Mouse (Mus musculus): ENCODE measurements around the gene Gm20792.
"Not testable (repeated sequence)": the region's sequence is repeated elsewhere in the genome, so short reads cannot be mapped to it uniquely, and the experiment has no call there.

Gene Gm20792

DNA sequence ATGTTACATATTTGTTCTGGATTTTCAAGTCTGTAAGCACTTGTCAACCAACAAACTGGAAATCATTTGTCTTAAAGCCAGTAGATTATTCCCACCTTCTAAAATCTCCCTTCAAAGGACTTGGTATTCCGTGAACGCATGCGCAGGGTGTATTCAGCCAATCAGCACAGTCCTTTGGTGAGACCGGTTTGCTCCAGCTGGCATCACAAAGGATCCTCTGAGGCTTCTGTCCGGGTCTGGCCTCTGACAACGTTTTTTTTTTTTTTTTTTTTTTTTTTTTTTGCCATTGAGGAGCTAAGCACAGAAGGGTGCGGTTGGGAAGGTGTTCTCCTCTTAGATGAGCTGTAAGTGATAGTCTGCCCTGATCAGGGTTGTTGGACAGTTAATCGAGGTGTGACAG lies at the start of gene Gm20792:
Gene Gm20792 (plus strand): TSS at position 301 of the 400 bp plus-strand sequence.
- not testable (repeated sequence) for DNase-seq (ENCODE audit: low spot score in 2 of 2)

All from frontal cortex, postnatal 36 days (tissue).